Mouse (Mus musculus) left cerebral cortex, postnatal 14 days (tissue): ENCODE data around the gene Hs6st3. TPM values are rescaled to one million over a fixed set of nuclear protein-coding genes. Genes with fewer than 3 reads are reported as not detected.

Experiments used
- DNase-seq, 2 experiments: peaks; one replicate each; pipeline ENCODE4 v3.0.0; 2021 to 2022; ENCODE audit warnings: low spot score in 2 of 2, mixed read lengths in 1 of 2
- intact Hi-C: fragments of 180-260 bp; cut with DNase I; formaldehyde crosslinking; loops from one replicate; pipeline ENCODE4 v1.15.1; 2025
- total RNA-seq, 2 experiments: library from RNA; stranded (reverse); gene quantifications; 2 replicates each; pipeline ENCODE4 v1.2.3; 2021

The Hs6st3 gene
- total RNA-seq, 2 experiments from 2014 or later = 89.4 to 90.2 TPM

DNA sequence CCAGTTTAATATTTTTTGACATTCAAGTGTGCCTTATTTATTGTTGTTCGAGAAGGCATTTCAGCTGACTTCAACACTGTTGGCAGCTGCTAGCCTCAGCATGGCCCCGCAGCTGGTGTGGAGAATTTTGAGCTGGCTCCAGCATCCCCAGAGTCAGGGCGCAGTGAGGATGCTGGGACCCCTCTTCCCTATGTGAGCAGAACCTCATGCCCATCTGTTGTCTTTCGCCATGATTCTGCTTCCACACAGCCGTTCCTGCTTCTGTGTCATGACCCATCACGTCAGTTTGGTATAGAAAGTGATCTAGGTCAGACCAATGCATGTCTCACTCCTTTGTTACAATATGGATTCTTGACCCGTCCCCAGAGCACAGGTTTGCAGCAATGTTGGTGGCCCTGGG, 231.9 kb downstream of the Hs6st3 start:
- intact Hi-C loops = no loop called here
- DNase-seq = no peak

- DNase-seq = no peak
- intact Hi-C loops = no loop called here
Measured at GRCm38 (mm10) chr14:119379303-119379702, 241.2 kb downstream of the Hs6st3 start.

- DNase-seq = peak; percentile 7 to 9
- intact Hi-C loops = no loop called here
Measured at GRCm38 (mm10) chr14:119401618-119402017, 263.5 kb downstream of the Hs6st3 start.

- intact Hi-C loops = no loop called here
- no peak for DNase-seq
Measured at GRCm38 (mm10) chr14:119409334-119410050, 271.4 kb downstream of the Hs6st3 start.

GRCm38 (mm10) chr14:119422894-119423293, 284.8 kb downstream of the Hs6st3 start:
- intact Hi-C loops = no loop called here
- no peak for DNase-seq

DNA sequence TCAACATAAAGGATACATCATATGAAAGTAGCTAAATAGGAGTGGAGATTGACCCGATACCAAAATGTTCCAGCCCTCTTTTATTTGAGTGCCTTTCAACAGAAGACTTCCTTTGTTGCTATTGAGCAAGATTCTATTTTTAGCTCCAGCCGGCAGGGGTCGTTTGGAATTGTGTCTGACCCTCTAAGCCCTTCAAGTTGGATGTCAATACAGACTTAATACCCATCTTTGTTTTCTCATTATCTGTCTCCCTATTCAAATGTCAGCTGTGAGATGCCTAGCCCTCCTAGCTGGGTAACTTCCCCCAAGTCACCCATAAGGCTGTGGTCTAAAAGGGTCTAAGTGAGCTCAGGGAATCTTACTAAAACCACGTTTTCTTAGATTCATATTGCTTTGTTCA, 312.3 kb downstream of the Hs6st3 start:
- DNase-seq = no peak
- intact Hi-C loops = no loop called here

DNA sequence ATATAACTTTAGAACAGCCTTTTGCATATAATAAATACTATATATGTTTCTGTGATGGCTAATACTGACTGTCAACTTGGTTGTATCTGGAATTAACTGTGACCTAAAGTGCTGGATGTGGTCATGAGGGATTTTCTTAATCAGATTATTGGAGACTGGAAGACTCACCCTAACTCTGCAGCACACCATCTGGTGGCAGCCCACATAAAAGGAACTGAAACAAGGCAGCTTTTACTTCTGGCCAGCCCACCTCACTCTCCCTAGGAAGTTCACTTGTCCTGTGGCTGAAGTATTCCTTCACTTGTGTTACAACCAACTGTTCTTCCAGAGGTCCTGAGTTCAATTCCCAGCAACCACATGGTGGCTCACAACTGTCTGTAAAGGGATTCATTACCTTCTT, 313.5 kb downstream of the Hs6st3 start:
- intact Hi-C loops = no loop called here
- no peak for DNase-seq

GRCm38 (mm10) chr14:119452382-119452781, 314.2 kb downstream of the Hs6st3 start:
- intact Hi-C loops = no loop called here

DNA sequence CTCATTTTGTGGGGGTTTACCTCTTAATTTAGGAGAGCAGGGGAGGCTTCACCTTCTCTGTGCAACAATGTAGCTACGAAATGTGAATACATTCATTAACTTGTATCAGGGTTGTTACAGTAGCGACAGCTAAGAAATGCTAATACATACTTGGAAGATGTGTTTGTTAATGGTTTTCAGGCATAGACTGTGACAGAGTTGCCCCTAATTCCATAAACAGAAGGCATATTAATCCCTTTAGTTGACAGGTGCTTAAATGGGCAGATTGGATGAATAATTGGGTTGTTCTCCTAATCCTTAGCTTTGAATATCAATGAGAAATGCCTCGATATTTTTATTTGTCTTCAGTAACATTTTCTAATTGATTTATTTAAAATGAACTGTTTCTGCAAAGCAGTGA, 314.7 kb downstream of the Hs6st3 start:
- no peak for DNase-seq
- intact Hi-C loops = no loop called here

More at GRCm38 (mm10) chr14:119452382-119452781, 314.2 kb downstream of the Hs6st3 start:
- peak in 1 of 2 experiments; percentile 7 for DNase-seq

- intact Hi-C loops = no loop called here
- no peak for DNase-seq
Measured at GRCm38 (mm10) chr14:119464308-119464707, 326.2 kb downstream of the Hs6st3 start.

GRCm38 (mm10) chr14:119464883-119465282, 326.7 kb downstream of the Hs6st3 start:
- no peak for DNase-seq
- intact Hi-C loops = no loop called here

DNA sequence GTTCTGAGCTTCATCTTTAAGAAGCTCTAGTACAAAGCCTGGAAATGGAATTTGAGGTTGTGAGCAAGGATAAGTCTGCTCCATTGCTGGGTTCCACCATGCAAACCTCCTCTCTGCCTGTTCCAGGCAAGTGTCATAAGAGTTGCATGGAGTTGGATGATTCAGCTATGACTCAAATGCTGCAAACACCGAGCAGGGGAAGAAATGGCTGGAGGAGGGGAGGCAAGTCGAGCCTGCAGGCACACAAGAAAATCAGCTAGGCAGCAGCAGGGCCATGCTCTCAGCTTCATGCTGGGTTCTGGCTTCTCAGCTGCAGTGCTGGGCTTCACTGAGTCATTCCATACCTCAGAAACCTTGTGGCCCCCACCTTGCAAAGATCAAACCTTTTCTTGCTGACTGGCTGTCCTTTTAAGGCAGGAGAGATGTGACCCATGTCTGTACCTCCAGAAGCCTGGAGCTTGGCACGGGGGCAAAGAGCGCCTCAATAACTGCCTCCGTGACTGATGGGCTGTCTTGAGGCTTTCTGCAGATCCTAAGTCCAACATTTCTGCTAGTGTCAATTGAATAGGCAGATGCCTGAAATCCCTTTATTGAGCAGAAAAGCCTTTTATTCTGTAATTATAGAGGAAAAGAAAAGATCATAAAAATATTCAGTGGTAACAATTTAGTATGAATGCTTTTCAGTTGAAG, 328.9 kb downstream of the Hs6st3 start:
- intact Hi-C loops = no loop called here
- peak in 1 of 2 experiments; percentile 25 for DNase-seq

- intact Hi-C loops = no loop called here
- no peak for DNase-seq
Measured at GRCm38 (mm10) chr14:119476582-119476981, 338.4 kb downstream of the Hs6st3 start.

- no peak for DNase-seq
- intact Hi-C loops = no loop called here
Measured at GRCm38 (mm10) chr14:119477836-119478235, 339.7 kb downstream of the Hs6st3 start.

DNA sequence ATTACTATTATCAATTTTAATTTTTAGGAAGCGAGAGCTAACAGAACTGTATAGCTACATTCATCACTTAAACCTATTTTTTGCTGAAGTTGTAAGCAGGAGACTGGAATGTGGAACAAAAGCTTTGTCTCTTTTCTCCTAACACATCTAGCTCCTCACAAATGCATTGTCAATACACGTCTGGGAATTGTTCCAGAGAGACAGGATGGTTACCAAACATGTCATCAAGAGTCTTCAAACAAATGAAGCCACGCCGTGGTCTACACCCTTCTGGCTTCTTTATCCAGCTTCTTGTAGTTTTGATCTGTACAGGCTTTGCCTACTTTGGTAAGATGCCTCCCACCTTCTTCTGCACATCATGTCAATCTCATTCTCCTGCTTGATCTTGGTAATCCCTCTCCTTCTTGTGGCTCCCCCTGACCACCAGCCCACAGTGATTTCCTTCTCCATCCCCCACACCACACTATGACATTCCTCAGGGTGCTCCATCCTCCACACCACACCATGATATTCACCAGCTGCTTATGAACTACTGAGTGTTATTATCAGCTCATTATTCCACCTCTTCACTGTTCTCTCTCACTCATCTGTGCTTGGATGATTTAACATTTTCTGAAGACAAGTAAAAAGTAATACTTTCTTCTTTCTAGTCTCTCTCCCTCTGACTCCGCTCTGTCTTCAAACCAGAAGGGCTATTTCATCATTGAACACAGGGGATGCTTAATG, 351.0 kb downstream of the Hs6st3 start:
- intact Hi-C loops = no loop called here
- no peak for DNase-seq

DNA sequence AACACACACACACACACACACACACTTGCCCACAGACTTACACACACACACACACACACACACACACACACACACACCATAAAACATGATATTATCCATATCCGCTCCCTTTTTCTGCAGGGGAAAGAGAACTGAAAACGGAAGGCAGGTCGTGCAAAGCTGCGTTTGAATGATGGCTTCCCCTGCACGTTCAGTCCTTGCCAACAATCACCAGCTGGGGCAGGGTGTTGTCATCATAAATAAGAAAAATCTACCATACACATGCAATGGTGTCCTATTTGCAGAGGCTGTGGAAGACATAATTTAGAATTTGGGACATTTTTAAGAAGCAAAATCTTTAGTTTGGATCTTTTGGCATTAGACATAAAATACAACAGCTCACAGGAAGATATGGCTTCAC, 382.5 kb downstream of the Hs6st3 start:
- intact Hi-C loops = no loop called here
- DNase-seq = no peak

DNA sequence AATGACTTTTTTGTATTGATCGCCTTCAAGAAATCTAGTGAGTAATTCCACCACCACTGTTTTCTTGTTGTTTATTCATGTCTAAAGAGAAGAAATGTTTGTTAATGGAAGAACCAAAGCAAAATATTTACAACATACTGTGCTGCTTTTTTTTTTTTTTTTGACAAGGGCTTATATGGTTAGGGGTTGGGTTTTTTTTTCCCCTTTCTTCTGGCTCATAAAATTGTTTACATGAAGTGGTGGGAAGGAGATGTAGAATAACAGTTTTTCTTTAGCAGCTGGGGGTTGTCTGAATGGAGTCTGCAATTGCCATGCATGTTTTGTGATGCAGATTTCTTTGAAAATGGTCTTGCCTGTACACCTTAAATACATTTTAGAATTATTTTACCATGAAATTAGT, 382.9 kb downstream of the Hs6st3 start:
- DNase-seq = no peak
- intact Hi-C loops = no loop called here

DNA sequence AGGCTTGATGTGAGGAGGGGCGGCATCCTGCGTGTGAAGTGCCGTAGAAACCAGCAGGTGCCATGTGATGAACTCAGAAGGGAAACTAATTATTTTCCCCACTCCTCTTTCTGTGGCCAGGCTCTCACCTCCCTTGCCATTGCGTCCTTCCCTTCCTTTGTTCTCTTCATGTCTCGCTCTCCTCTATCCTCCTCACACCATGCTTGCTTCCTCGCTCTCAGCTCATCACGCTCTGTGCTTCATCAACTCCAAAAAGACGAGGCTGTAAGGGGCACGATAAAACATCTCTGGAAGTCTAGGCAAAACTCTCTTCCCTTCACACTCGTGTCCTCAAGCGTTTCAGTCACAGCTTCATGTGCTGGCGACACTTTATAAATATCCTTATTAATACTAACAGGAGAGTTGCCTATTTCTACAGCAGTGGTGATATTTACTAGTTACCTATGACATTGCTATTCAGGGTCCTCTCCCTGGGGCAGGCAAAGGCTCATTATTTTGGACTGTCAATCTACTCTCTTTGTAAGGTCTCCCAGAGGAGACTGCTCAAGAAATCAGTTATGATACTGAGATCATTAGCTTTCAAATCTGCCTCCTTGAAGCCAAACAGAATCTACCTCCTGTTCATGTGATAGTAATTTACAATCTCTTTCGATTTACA, 394.9 kb downstream of the Hs6st3 start:
- no peak for DNase-seq
- intact Hi-C loops = no loop called here

DNA sequence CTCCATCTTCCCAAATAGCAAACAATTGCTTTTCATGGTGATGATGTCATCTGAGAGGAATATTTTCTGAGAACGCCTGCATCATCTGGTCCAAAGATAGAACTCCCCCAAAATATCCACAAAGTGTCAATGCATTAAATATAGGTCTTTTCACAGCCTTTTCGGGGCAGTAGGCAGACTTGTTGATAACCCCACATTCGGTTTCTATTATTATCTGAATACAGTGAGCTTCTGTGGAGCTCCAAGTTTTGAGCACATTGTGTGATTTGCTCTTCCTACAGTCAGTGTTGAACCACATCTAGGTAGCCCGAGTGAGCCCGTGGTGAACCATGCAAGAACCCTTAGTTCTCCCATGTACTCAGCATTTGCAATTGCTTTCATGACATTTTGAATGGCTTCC, 402.4 kb downstream of the Hs6st3 start:
- DNase-seq = no peak
- intact Hi-C loops = no loop called here

GRCm38 (mm10) chr14:119544596-119544995, 406.5 kb downstream of the Hs6st3 start:
- intact Hi-C loops = no loop called here
- DNase-seq = no peak
